Mouse (Mus musculus) midbrain, embryonic 14.5 days (tissue): ENCODE measurements at regions not wholly inside any gene's neighbourhood (a gene's known extent, or its start where the extent isn't known, plus 50 kb on each side); places are given as distances from the start of the nearest gene placed in this dataset.

Experiments
- ATAC-seq: fragments of 200-750 bp; cut with Nextera tagmentation; 2 replicates; pipeline ENCODE4 v1.8.0; 2017; ENCODE audit warnings: moderate number of reproducible peaks, moderate library complexity; ENCODE audit not compliant: low FRiP score, low TSS enrichment
- DNase-seq: peaks from one replicate; pipeline ENCODE4 v3.0.0-alpha.2; 2015
- H3K27ac ChIP-seq: fragments of 300-500 bp; sonication (generic); replicated peaks from 2 replicates; pipeline ENCODE4 v1.5.1; 2014; ENCODE audit warnings: mild to moderate bottlenecking, low read depth, low read length, moderate library complexity
- H3K27me3 ChIP-seq: fragments of 300-500 bp; sonication (generic); 2 replicates; pipeline ENCODE4 v1.6.1; 2014; ENCODE audit warnings: low read length, control low read depth, mixed read lengths; ENCODE audit not compliant: control insufficient read depth, insufficient read depth
- H3K36me3 ChIP-seq: fragments of 300-500 bp; sonication (generic); 2 replicates; pipeline ENCODE4 v1.6.1; 2014; ENCODE audit warnings: low read length, control low read depth; ENCODE audit not compliant: control insufficient read depth, insufficient read depth
- H3K4me1 ChIP-seq: fragments of 300-500 bp; sonication (generic); 2 replicates; pipeline ENCODE4 v1.6.1; 2014; ENCODE audit warnings: mild to moderate bottlenecking, antibody characterized with exemption, low read length, control low read depth; ENCODE audit not compliant: control insufficient read depth, insufficient read depth
- H3K4me2 ChIP-seq: fragments of 300-500 bp; sonication (generic); 2 replicates; pipeline ENCODE4 v1.6.1; 2014; ENCODE audit warnings: mild to moderate bottlenecking, low read length, moderate library complexity
- H3K4me3 ChIP-seq: fragments of 300-500 bp; sonication (generic); replicated peaks from 2 replicates; pipeline ENCODE4 v1.5.1; 2014; ENCODE audit warnings: low read depth, low read length
- H3K9ac ChIP-seq: fragments of 300-500 bp; sonication (generic); replicated peaks from 2 replicates; pipeline ENCODE4 v1.6.1; 2014; ENCODE audit warnings: mild to moderate bottlenecking, low read length, moderate library complexity
- H3K9me3 ChIP-seq: fragments of 300-500 bp; sonication (generic); 2 replicates; pipeline ENCODE4 v1.6.1; 2016; ENCODE audit warnings: low read length, control low read depth, mixed read lengths; ENCODE audit not compliant: control insufficient read depth
- WGBS: fragments of 180-500 bp; shearing (Covaris S2); extraction: QIAGEN DNeasy Blood & Tissue Kit; methylation state at CpG from one replicate; pipeline ENCODE4 v1.1.7; 2014; 5-methylcytosine and 5-hydroxymethylcytosine counted together

- no peak overlapping the region for H3K27ac ChIP-seq
- DNase-seq (no peak), ATAC-seq (no peak)
- H3K27me3 ChIP-seq, result no peaks in the 10 kb centered on the region
- no peaks in the 10 kb centered on the region for H3K4me1 ChIP-seq
- H3K4me2 ChIP-seq, result no peak overlapping the region
- no peak overlapping the region for H3K4me3 ChIP-seq
- 92% methylated on average over 7 of the region's 7 CpGs for WGBS
- no peaks in the 10 kb centered on the region for H3K9me3 ChIP-seq
- no peaks in the 10 kb centered on the region for H3K36me3 ChIP-seq
- no peak overlapping the region for H3K9ac ChIP-seq
These were observed 127.9 kb upstream of the Bdnf start for GRCm38 (mm10) chr2:109546486-109547115.

GRCm38 (mm10) chr2:109554644-109555043 lies 119.9 kb upstream of the Bdnf start:
- Histone ChIP-seq H3K27me3 (no peaks in the 10 kb centered on the region), H3K9ac (no peak overlapping the region), H3K4me1 (no peaks in the 10 kb centered on the region), H3K4me2 (no peak overlapping the region), H3K4me3 (no peak overlapping the region), H3K9me3 (no peaks in the 10 kb centered on the region), H3K36me3 (no peaks in the 10 kb centered on the region), H3K27ac (no peak overlapping the region)
- 85% methylated on average over 6 of the region's 6 CpGs for WGBS
- no peak for ATAC-seq
- no peak for DNase-seq

DNA sequence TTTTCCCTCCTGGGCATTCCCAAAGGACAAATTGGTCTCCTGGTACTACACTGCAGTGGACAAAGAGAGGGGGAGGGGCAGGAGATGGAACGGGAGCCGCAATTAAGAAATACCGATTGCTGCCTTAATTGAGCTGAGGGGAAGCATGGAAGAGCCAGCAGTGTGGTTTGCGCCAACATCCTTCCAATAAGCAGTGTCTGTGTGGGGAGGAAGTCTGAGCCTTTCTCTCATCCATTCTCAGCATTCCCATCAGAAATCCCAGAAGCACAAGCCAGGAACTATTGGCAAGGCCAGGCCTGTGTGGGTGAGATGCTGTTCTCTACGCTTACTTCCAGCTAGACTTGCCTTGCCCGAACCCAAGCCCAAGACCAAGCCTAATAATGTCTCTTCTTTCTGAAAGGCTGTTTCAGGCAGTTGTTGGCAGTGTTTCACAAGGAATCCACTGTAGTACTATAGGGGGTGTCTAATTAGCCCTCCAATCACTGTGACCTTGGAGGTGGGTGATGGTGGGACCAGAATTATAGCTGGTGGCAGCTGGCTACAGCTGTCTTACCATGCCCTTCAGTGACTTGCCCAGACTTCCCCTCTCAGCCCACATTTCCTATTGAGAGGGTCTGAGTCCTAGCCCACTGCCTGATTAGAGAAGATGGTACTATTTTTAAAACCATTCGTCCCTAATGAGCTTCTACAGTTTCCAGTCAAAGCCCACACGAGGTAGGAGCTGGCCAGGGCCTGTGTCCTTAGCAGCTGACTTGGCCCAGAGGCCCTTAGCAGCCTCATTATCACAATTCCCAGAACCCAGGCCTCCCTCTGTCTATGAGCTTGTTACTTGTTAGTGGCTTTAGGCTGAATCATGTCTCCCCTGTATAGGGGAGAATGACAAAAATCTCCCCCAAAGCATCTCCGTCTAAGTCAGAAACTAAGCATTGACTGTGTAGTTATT lies 115.1 kb upstream of the Bdnf start:
- no peaks in the 10 kb centered on the region for H3K9me3 ChIP-seq
- H3K36me3 ChIP-seq, result no peaks in the 10 kb centered on the region
- WGBS, result 86% methylated on average over 9 of the region's 9 CpGs
- no peak for DNase-seq
- ATAC-seq, result no peak
- H3K4me2 ChIP-seq, result no peak overlapping the region
- H3K27me3 ChIP-seq, result no peaks in the 10 kb centered on the region
- H3K27ac ChIP-seq, result no peak overlapping the region
- no peak overlapping the region for H3K9ac ChIP-seq
- no peaks in the 10 kb centered on the region for H3K4me1 ChIP-seq
- no peak overlapping the region for H3K4me3 ChIP-seq

DNA sequence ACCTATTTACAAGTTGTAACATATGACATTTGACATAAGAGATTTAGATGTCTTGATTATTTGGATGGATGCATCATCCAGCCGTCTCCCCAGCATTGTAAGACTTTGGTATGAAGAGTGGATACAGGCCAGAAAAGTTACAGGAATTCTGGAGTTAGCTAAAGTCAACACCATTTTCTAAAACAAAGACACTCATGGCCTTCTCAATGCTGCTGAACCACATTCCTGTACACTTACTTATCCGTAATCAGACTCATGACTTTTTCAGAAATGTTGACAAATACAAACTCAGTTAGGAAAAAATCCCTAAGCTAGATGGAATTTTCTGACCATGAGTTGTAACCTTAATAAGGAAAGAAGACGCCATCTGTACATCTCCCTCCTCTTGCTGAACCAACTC lies 111.5 kb upstream of the Bdnf start:
- H3K27me3 ChIP-seq, result no peaks in the 10 kb centered on the region
- no peaks in the 10 kb centered on the region for H3K36me3 ChIP-seq
- ATAC-seq (no peak), DNase-seq (no peak)
- no peak overlapping the region for H3K4me2 ChIP-seq
- H3K4me3 ChIP-seq, result no peak overlapping the region
- no peak overlapping the region for H3K27ac ChIP-seq
- H3K9me3 ChIP-seq, result no peaks in the 10 kb centered on the region
- H3K4me1 ChIP-seq, result no peaks in the 10 kb centered on the region
- 85% methylated on average over 3 of the region's 3 CpGs for WGBS
- H3K9ac ChIP-seq, result no peak overlapping the region

DNA sequence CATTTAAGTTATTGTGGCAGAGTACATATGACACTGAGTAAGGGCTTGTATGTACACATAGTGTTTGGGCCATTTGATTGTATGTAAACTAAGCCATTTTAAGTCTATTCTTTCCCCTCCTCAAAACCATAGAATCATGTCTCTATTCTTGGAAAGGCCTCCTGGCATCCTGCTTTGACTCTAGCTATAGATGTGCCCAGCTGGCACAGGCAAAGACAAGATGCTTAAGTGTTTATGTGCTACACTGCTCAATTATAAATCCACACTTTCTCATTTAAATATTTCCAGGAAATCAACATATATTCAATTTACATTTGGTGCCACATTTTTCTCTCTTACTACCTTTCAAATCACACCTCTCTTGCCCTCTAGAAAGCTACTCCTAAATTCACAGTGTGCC lies 97.6 kb upstream of the Bdnf start:
- Histone ChIP-seq H3K9ac (no peak overlapping the region), H3K27me3 (no peaks in the 10 kb centered on the region), H3K27ac (no peak overlapping the region), H3K36me3 (no peaks in the 10 kb centered on the region), H3K9me3 (no peaks in the 10 kb centered on the region), H3K4me2 (no peak overlapping the region), H3K4me1 (no peaks in the 10 kb centered on the region), H3K4me3 (no peak overlapping the region)
- DNase-seq (no peak), ATAC-seq (no peak)

DNA sequence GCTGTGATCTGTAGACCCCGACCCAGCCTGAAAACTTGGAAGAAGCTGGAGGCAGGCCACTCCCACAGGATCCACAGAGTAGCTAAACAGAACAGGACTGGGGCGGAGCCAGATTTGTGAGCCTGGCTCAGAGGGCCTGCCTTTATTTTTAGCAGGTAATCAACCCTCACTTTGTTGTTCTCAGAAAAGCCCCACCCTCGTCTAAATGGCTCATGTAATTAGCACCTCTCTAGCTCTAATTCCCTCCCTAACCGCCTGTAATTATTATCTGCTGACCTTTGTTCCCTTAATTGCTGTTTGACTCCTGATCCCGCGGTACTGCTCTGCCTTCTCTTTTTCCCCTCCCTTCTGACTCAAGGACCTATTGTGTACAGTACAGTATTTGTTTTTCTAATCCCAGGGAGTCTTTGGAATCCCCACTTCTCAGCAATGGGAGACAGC lies 95.6 kb upstream of the Bdnf start:
- Histone ChIP-seq H3K4me3 (no peak overlapping the region), H3K27ac (no peak overlapping the region), H3K9me3 (no peaks in the 10 kb centered on the region), H3K9ac (no peak overlapping the region), H3K4me2 (no peak overlapping the region), H3K36me3 (no peaks in the 10 kb centered on the region), H3K4me1 (no peaks in the 10 kb centered on the region), H3K27me3 (no peaks in the 10 kb centered on the region)
- DNase-seq (peak; percentile 10), ATAC-seq (no peak)
- WGBS, result 8% methylated on average over 6 of the region's 6 CpGs

DNA sequence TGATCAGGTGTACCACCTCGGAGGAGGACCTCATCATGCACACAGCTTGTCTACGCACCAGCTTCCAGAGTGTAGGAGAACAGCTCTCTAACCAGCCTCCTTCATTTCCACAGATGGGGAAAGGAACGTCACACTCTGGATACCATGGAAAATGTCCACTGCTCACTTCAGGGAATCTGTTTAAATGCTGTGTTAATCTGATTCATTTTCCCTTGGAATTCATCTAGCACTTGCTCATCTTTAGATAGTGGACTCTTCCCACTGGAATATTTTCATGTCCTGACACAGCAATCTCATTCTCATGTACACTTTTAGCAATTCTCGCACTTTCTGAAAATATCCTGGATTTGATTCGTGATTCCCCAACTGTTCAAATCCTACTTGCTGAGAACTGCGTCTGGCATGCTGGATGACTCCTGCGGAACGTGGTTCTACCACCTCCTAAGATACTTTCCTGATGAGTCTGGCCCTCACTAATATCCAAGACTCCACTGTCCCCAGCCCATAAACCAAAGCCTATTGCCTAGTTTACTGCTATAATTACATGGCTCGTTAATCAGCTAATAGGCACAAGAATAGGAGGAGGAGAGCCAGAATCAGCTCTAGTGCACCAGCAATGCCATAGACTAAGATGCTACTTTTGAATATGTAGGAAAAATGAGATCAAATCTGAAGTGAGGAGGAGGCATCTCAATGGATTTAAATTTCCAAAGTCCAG lies 56.0 kb upstream of the Bdnf start:
- no peaks in the 10 kb centered on the region for H3K27me3 ChIP-seq
- 89% methylated on average over 9 of the region's 9 CpGs for WGBS
- no peak overlapping the region for H3K4me3 ChIP-seq
- no peak overlapping the region for H3K27ac ChIP-seq
- peaks cover 5% of the 10 kb centered on the region; the same call in 1 of the 2 replicates for H3K4me1 ChIP-seq
- no peak overlapping the region for H3K9ac ChIP-seq
- H3K9me3 ChIP-seq, result no peaks in the 10 kb centered on the region
- ATAC-seq (no peak), DNase-seq (no peak)
- H3K4me2 ChIP-seq, result no peak overlapping the region
- H3K36me3 ChIP-seq, result no peaks in the 10 kb centered on the region

- no peak for ATAC-seq
- Histone ChIP-seq H3K9me3 (no peaks in the 10 kb centered on the region), H3K4me3 (no peak overlapping the region), H3K27me3 (no peaks in the 10 kb centered on the region), H3K27ac (no peak overlapping the region), H3K9ac (no peak overlapping the region), H3K4me2 (no peak overlapping the region), H3K4me1 (peaks cover 5% of the 10 kb centered on the region; the same call in 1 of the 2 replicates), H3K36me3 (no peaks in the 10 kb centered on the region)
- WGBS, result 85% methylated on average over 6 of the region's 6 CpGs
- DNase-seq, result no peak
These were observed 54.8 kb upstream of the Bdnf start for GRCm38 (mm10) chr2:109619676-109620075.
